Mouse (Mus musculus): ENCODE results near the gene Tmem82.

Tmem82 gene

DNA sequence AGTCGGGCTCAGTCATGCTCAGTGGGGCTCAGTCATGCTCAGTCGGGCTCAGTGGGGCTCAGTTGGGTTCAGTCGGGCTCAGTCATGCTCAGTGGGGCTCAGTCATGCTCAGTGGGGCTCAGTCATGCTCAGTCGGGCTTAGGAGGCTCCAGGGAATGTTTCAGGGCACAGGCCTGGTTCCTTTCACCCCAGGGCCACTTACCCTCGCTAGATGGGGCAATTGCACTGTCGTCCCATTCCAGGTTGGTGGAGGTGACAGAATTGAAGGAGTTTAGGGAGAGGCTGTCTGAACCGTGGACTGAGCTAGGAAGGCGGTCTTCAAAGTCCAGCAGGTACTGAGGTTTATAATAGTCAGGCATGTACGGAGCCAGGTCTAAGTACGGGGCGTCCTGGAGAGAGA, 21.0 kb upstream of the Tmem82 start:
- DNase-seq: no peak

DNA sequence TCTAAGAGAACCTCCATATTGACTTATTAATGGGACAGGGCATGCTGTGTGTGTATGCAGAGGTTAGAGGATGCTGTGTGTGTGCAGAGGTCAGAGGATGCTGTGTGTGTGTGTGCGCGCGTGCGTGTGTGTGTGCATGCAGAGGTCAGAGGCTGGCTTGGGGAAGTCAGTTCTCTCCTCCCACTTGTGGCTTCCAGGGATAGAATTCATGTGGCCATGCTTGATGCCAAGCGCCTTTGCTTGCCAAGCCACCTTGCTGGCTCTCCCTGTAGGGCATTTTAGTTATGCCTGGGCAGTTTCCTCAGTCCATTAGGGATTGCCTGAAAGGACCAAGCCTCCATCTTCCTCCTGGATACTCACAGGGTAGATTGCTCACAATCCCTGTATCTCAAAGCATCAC, 18.3 kb upstream of the Tmem82 start:
- no peak for DNase-seq

GRCm38 (mm10) chr4:141635991-141636390, 17.6 kb upstream of the Tmem82 start:
- no peak for DNase-seq

DNA sequence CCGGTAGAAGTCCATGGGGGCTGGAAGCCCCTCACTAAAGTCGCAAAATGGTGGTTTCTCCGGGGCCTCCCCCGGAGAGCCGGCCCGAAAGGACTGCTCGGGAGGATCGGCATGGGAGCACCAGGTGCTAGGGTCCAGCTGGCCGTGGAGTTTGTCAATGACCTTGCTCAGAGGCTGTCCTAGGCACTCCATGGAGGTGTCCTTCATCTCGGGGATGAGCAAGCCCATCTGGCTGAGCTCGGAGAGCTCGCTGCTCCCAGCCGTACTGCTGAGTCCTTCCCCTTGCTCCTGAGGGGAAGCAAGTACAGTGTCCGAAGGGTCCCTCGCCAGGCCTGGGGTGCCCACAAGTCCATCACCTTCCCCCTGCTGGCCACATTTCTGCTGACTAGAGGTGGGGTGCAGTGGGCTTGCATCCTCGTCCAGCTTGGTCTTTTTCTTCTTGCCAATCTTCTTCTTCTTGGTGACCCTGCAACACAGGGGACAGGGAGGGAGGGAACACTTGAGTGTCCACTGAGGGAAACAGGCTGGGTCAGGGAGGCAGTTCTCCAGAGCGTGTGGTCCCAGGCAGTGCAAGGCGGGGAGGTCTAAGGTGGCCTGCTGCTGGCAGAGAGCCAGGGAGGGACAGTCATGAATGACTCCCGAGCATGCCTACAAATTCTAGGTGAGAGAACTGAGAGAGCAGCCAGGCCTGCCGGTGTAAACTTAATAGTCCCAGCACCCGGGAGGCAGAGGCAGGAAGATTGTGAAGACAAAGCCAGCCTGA, 13.9 kb upstream of the Tmem82 start:
- no peak for DNase-seq

GRCm38 (mm10) chr4:141631250-141631649, 12.8 kb upstream of the Tmem82 start:
- DNase-seq: no peak

- no peak for DNase-seq
Observed at GRCm38 (mm10) chr4:141630021-141630420, 11.6 kb upstream of the Tmem82 start.

- no peak for DNase-seq
Observed at GRCm38 (mm10) chr4:141628661-141629060, 10.2 kb upstream of the Tmem82 start.

DNA sequence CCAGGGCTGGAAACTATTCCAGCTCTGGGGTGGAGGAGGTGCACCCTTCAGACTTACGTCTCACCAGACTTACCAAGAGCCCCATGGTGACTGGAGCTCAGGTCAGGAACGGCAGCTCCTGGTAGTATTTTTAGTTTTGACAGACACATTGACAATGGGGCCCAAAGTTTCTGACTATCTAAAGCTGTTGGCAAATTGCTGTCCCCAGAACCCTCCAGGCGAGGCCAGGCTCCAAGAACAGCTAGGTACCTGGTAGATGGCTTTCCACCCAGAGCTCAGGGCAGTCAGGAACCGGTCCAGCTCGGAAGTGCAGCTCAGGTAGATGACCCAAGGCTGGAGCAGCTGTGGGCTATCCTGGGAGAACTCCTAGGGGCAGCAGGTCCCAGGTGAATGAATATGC, 9.1 kb upstream of the Tmem82 start:
- no peak for DNase-seq

DNA sequence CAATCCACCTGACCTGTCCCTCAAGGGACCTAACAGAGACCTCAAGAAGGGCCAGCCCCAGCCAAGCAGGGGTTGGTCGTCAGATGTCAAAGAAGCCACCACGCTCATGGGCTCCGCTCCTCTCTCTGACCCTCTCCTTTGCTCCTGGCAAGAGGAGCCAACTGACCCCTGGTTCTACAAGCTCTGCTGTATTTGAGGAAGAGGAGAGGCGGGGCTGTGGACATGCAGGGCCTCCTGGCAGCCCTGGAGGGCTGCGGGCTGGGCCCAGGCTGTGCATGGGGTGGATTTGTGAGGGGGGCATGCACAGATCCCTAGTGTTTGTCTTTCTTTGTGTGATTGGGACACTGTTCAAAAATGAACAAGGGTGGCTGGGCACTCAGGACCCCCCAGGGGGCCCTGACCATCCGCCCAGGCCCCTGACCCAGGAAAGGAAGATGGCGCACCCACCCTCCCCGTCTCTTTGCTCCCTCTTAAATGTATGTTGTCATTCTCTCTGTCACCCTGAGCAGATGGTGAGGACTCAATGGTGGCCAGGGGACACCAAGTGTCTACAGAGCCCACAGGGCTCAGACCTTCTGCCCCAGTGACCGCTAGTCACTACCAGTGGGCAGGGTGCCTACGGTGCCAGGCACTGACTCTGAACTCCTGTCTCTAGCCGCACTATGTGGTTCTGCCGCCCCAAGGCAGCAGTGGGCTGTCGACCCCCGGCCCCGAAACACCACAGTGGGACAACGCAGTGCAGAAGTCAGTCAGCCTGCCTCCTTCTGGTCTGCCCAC, 7.5 kb upstream of the Tmem82 start:
- no peak for DNase-seq

- no peak for DNase-seq
Observed at GRCm38 (mm10) chr4:141624983-141625773, 6.7 kb upstream of the Tmem82 start.

GRCm38 (mm10) chr4:141624134-141624533, 5.7 kb upstream of the Tmem82 start:
- no peak for DNase-seq

DNA sequence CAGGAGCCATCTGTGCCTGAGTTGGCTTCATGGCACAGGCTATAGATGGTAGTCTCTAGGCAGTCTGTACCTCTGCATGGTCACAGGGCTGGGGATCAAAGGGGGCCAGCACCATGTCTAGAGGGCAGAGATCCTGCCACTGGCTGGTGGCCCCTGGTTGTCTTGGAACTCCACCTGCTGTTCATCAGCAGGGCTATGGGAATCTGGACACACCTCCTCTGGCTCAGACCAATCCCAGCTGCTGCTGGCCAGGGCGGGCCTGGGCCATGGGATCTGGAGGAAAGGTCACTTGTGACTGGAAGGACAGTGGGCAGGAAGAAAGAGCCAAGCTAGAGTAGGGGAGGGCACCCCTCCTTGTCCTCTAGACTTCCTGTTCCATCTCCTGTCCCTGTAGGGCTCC, 5.2 kb upstream of the Tmem82 start, which contains the start of gene Slc25a34:
Gene Slc25a34, minus strand, starts transcription at position 156 of the 400 bp plus-strand sequence.
- DNase-seq: no peak

DNA sequence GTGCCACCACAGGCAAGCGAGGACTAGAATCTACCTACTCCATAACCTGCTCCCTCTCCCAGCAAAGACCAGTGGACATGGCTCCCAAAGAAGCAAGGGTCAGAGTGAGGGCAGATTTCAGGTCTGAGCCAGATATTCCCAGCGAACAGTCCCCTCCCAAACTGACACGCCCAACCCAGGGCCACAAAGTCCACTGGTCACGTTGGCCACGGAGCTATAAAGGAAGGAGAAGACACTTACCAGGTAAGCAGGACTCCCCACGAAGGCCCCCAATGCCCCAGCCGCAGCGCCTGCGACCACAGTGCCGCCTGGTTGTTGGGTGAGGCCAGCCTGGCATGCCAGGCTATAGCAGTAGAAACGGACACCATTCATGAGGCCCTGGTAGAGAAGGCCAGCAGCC, 4.6 kb upstream of the Tmem82 start:
- DNase-seq: no peak

DNA sequence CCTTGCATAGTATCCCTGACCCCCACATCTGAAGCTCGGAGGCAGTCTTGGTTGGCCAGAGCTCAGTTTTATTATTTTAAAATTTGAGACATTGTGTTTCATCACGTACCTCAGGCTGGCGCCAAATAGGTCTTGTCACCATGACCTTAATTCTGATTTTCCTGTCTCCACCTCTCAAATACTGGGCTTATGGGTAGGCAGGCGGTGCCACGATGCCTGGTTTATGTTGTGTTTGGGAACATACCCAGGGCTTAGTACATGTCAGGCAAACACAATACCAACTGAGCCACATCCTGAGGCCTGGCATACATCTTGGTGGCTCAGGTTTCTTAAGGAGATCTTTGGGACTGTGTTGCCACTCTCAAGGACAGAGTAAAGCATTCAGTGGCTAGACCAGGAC, 4.1 kb upstream of the Tmem82 start:
- no peak for DNase-seq

- no peak for DNase-seq
Observed at GRCm38 (mm10) chr4:141622091-141622490, 3.7 kb upstream of the Tmem82 start.

DNA sequence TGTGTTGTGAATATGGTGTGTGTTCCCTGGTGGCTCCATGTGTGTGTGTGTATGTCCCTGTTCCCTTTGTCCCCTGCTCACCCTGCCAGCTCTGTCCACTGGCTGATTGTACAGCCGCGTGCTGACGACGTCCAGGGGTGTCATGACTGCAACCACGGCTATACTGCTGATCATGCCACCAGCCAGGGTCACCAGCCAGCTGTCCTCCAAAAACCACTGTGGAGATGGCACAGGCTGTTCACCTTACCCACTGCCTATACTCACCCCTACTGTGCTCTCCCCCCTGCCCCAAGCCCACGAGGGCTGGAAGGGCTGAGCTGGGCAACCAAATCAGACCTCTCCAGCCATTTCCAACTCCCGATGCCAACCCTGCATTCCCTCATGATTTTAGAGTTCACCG, 2.9 kb upstream of the Tmem82 start:
- no peak for DNase-seq

DNA sequence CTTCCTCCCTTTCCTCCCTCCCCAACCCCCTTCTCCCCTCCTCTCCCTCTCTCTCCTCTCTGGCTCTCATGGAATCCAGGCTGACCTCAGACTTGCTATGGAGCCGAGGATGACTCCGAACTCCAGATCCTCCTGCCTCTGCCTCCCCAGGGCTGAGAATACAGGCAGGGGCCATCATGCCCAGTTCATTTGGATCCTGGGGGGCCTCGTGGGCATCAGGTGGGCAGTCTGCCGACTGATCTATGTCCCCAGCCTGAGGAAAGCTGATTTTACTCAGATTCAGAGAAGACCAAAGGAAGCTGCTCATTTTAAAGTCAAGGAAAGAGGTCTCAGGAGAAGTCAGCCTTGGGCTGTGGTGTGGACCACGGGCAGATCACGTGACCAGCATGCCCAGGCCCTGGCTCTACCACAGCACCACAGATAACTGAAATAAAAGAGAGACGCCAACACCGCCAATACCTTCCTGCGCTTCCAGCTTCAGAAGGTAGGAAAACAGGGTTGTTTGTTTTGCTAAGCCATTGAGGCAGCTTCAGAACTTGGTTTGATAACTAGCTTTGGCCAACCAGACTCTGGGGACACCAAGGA, 958 bp upstream of the Tmem82 start:
- no peak for DNase-seq

DNA sequence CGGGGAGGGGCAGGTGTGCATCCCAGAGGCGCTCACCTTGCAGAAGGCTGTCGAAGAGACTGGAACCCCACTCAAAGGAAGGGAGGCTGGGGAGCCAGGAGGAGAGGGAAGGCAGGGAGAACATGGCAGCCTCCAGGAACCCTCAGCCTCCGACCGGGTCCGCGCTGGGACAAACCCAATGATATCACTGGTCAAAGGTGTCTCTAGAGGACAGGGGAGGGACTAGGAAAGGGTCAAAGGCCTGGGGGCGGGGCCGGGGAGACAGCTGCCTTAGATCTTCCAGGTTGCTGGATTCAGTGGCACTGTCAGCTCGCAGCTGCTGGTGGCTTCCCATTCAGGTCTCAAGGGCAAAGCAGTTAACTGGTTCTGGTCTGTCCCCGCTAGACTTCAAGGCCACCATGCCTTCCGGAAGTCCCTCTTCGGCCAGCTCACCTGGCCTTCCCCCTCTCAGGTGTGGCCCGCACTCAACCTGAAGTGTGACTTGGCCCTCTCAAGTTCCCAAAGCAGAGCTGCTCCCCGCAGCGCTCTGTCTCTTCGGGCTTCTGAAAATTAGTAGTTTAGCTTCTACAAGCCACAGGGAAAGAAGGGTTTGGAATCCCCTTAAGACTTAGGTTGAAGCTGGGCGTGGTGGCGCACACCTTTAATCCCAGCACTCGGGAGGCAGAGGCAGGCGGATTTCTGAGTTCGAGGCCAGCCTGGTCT, 419 bp downstream of the Tmem82 start:
- DNase-seq: no peak

DNA sequence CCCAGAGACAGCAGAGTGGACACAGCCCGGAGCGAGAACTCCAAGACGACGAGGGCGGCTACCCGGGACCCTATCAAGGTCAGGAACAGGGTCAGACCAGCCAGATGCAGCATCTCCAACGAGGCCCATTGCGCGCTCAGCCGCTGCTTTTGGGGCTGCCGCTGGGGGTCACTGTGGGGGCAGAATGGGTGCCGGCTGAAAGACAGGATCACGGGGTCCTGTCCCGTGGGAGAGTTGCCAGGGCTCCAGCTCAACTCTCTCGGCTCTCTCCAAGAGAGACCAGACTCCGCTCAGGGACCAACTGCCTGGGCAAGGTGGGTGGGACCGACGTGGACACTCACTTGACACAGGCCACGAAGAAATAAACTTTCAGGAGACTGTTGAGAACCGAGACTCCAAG, 1.1 kb downstream of the Tmem82 start:
- no peak for DNase-seq

DNA sequence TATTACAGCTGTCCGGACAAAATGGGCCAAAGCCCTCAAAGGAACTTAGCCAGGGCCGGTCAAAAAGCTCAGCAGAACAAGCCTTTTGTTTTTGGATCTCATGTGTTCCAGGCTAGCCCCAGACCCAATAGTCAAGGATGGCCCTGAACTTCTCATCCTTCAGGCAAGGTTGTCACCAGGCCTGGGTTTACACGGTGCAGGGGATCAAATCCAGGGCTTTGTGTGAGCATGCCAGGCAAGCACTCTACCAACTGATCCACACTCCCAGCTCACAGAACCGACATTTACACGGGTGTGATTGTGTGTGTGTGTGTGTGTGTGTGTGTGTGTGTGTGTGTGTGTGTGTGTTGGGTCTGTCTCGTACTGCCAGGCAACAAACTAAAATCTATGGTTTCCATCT, 1.6 kb downstream of the Tmem82 start:
- DNase-seq: no peak

GRCm38 (mm10) chr4:141614946-141615345, 3.5 kb downstream of the Tmem82 start:
- DNase-seq: no peak

GRCm38 (mm10) chr4:141609538-141609937, 8.9 kb downstream of the Tmem82 start:
- no peak for DNase-seq

GRCm38 (mm10) chr4:141605861-141606260, 12.6 kb downstream of the Tmem82 start, which contains the start of gene Fblim1:
Gene Fblim1, minus strand, starts transcription at chr4:141606096.
- DNase-seq: no peak

All from cerebellum, adult 9-10 months (tissue).